In the genomic region with DNA sequence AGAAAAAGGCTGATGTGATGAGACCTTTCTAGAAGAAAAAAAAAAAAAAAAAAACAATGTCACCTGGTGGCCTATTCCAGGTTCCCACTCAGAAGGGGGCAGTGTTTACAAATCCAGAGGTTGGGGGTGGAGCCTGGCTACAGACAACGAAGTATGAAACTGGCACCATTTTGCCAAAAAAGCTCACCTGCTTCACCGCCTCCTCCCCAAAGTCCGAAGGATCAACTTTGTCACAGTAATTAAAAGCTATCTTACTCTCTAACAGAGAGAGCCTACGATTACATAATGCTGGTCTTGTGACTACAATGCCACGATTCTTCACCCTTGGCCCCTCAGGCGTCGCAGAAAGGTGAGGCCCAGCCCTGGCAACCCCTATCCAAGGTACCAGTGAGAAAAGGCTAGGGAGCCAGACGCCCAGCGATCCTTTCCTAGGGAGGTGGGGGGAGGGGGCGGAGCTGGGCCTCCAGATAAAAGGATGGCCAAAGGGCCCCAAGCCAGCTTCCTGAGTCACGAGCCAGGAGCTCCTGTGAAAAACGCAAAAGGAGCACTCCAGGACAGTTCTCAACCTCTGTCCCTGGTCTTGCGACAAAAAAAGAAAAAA, we compare ENCODE assay signal across 8 mouse cellular contexts. TPM values are rescaled to one million over a fixed set of nuclear protein-coding genes. Genes with fewer than 3 reads are reported as not detected.
A peak's percentile ranks its signal among the peaks of the same experiment; 100 is the strongest.
DNase-seq lines count a peak whose midpoint lies in the region; ATAC-seq and TF ChIP-seq lines count a peak whose summit lies in the region.

No protein-coding gene starts in this region.

- TF ChIP-seq CTCF in embryonic fibroblast, embryonic 13.5 days (IDR thresholded peaks at IDR 0.05; ENCODE audit: borderline replicate concordance, insufficient read depth, low read length), result no peak
- TF ChIP-seq CTCF in lung, adult 2 months (IDR thresholded peaks at IDR 0.05; ENCODE audit: insufficient read depth, low read length), result no peak

- peak overlapping the region; percentile 71 for H3K4me3 ChIP-seq in embryonic fibroblast, embryonic 13.5 days (ENCODE audit: insufficient read depth, low read length)
- peak overlapping the region; percentile 85 for H3K4me3 ChIP-seq in heart, embryonic 13.5 days
- peak overlapping the region; percentile 94 for H3K4me3 ChIP-seq in kidney, embryonic 16.5 days (ENCODE audit: low read length)
- H3K4me3 ChIP-seq in lung, adult 2 months (replicated peaks; ENCODE audit: extremely low read depth, low read depth, low read length), result peak overlapping the region; percentile 73
- H3K4me3 ChIP-seq in neural tube, embryonic 15.5 days (replicated peaks), result peak overlapping the region; percentile 100

- DNase-seq in adrenal gland, postnatal 36 days, result peak; percentile 89 to 91
- peak; percentile 60 for DNase-seq in lung, adult 2 months
- DNase-seq in thymus, postnatal 25 days, result peak; percentile 61

- peaks cover 35% of the 10 kb centered on the region for H3K36me3 ChIP-seq in heart, embryonic 13.5 days
- peaks cover 23% of the 10 kb centered on the region for H3K36me3 ChIP-seq in kidney, embryonic 16.5 days (ENCODE audit: insufficient read depth, low read length)
- peaks cover 26% of the 10 kb centered on the region for H3K36me3 ChIP-seq in neural tube, embryonic 15.5 days

- peak; percentile 26; the same call in 1 of the 2 replicates for TF ChIP-seq POLR2A in embryonic fibroblast, embryonic 13.5 days (IDR thresholded peaks at IDR 0.05; ENCODE audit: low read depth, low read length)
- peak; percentile 35; the same call in 1 of the 2 replicates for TF ChIP-seq POLR2A in lung, adult 2 months (IDR thresholded peaks at IDR 0.05; ENCODE audit: borderline replicate concordance, extremely low read depth, low read depth, low read length)

- H3K9ac ChIP-seq in heart, embryonic 13.5 days, result peak overlapping the region; percentile 96
- H3K9ac ChIP-seq in kidney, embryonic 16.5 days (replicated peaks; ENCODE audit: low read length), result peak overlapping the region; percentile 95
- H3K9ac ChIP-seq in neural tube, embryonic 15.5 days (replicated peaks), result peak overlapping the region; percentile 98

- H3K9me3 ChIP-seq in heart, embryonic 13.5 days, result no peaks in the 10 kb centered on the region
- no peaks in the 10 kb centered on the region for H3K9me3 ChIP-seq in kidney, embryonic 16.5 days (ENCODE audit: low read length)
- H3K9me3 ChIP-seq in neural tube, embryonic 15.5 days (replicated peaks), result no peaks in the 10 kb centered on the region

- 0 out of 2 replicates have a peak, but pooled peaks cover 4% of the 10 kb centered on the region for H3K4me1 ChIP-seq in embryonic fibroblast, embryonic 13.5 days (ENCODE audit: control insufficient read depth, insufficient read depth, low read length)
- H3K4me1 ChIP-seq in heart, embryonic 13.5 days, result peaks cover 34% of the 10 kb centered on the region
- H3K4me1 ChIP-seq in kidney, embryonic 16.5 days (ENCODE audit: insufficient read depth, low read length), result peaks cover 23% of the 10 kb centered on the region
- peaks cover 5% of the 10 kb centered on the region for H3K4me1 ChIP-seq in lung, adult 2 months (ENCODE audit: control insufficient read depth, insufficient read depth, low read length)
- H3K4me1 ChIP-seq in neural tube, embryonic 15.5 days, result peaks cover 51% of the 10 kb centered on the region

- ATAC-seq in CD4-positive, CD25-positive, alpha-beta regulatory T cell, adult 4 months, result peak; percentile 25
- no peak for ATAC-seq in heart, embryonic 13.5 days (ENCODE audit: extremely low read depth, insufficient number of reproducible peaks, low FRiP score, low TSS enrichment)
- ATAC-seq in kidney, embryonic 16.5 days (ENCODE audit: low FRiP score, low TSS enrichment), result peak; percentile 33
- 0 out of 2 replicates have a peak, but pooled peaks have one; percentile 6 for ATAC-seq in neural tube, embryonic 15.5 days (ENCODE audit: low FRiP score)

- H3K4me2 ChIP-seq in heart, embryonic 13.5 days, result peak overlapping the region; percentile 76
- peak overlapping the region; percentile 88 for H3K4me2 ChIP-seq in kidney, embryonic 16.5 days (replicated peaks; ENCODE audit: low read depth, low read length)
- peak overlapping the region; percentile 94 for H3K4me2 ChIP-seq in neural tube, embryonic 15.5 days

- WGBS in heart, embryonic 13.5 days, result 3% methylated on average over 13 of the region's 13 CpGs
- 2% methylated on average over 13 of the region's 13 CpGs for WGBS in kidney, embryonic 16.5 days
- 7% methylated on average over 13 of the region's 13 CpGs for WGBS in lung, adult 2 months
- WGBS in neural tube, embryonic 15.5 days, result 3% methylated on average over 13 of the region's 13 CpGs

- H3K27me3 ChIP-seq in heart, embryonic 13.5 days (replicated peaks), result no peaks in the 10 kb centered on the region
- no peaks in the 10 kb centered on the region for H3K27me3 ChIP-seq in kidney, embryonic 16.5 days (ENCODE audit: insufficient read depth, low read length)
- H3K27me3 ChIP-seq in neural tube, embryonic 15.5 days (replicated peaks), result no peaks in the 10 kb centered on the region

- H3K27ac ChIP-seq in embryonic fibroblast, embryonic 13.5 days (ENCODE audit: insufficient read depth, low read length), result no peak overlapping the region
- peak overlapping the region; percentile 94 for H3K27ac ChIP-seq in heart, embryonic 13.5 days (replicated peaks)
- peak overlapping the region; percentile 94; the same call in 1 of the 2 replicates for H3K27ac ChIP-seq in kidney, embryonic 16.5 days (ENCODE audit: low read length)
- peak overlapping the region; percentile 97 for H3K27ac ChIP-seq in neural tube, embryonic 15.5 days (replicated peaks)

RNA-seq across cellular contexts. Expression of gene Dynll2, which starts 1.1 kb away (rescaled TPM):
- 1 to 10 TPM; 4.0 to 4.6 TPM for polyA plus RNA-seq in CD4-positive, CD25-positive, alpha-beta regulatory T cell, adult 4 months (2017; shearing (Covaris generic))
- total RNA-seq in adrenal gland, postnatal 36 days (2021), result 100 to 1,000 TPM; 200 to 233 TPM
- 113 and 117 TPM in 2 replicates for polyA plus RNA-seq in embryonic fibroblast, embryonic 13.5 days (2011; ENCODE audit: insufficient read length, low read depth, missing spikeins)
- polyA plus RNA-seq in heart, embryonic 13.5 days (2015; fragmentation: Nextera tagmentation; extraction: Ambion mirVana), result 19.1 and 19.7 TPM in 2 replicates
- 21.0 and 23.5 TPM in 2 replicates for polyA plus RNA-seq in kidney, embryonic 16.5 days (2015; fragmentation: Nextera tagmentation; extraction: Ambion mirVana)
- polyA plus RNA-seq in lung, adult 2 months (2012; rRNA removed), result 91.2 and 105 TPM in 2 replicates
- 57.6 and 76.0 TPM in 2 replicates for polyA plus RNA-seq in neural tube, embryonic 15.5 days (2015; fragmentation: Nextera tagmentation; extraction: Ambion mirVana)
